Mouse (Mus musculus): ENCODE measurements around the gene Myrip.

GRCm38 (mm10) chr9:120493781-120494180 lies 192.5 kb downstream of the Myrip start:
- no peak for TF ChIP-seq GATA1 (IDR thresholded peaks at IDR 0.05; ENCODE audit: low read length)
- TF ChIP-seq TAL1 (IDR thresholded peaks at IDR 0.05; ENCODE audit: low read length), result no peak

All from erythroblast, embryonic 14.5 days (primary cell).